Mouse (Mus musculus): ENCODE results near the gene Dchs2.

DNA sequence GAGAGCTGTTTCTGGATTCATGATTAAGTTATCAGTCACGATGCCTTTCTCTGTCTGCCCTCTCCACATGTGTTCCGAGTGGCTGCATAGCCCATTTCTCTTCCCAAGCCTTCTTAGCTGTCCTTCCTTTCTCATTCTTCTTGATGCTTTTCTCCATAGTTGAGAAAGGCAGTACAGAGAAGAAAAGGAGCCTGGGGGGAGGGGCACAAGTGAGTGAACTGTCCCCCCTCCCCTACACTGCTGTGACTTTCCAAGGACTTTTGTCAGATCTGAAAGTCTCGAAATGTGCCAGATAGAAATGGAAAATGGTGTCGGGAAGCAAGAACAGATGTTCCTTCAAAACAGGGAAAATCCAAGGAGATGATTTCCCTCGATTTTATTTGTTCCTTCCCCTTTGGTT lies 118.8 kb downstream of the Dchs2 start:
- TF ChIP-seq EP300 (IDR thresholded peaks at IDR 0.05; ENCODE audit: low read depth) (no peak), CTCF (IDR thresholded peaks at IDR 0.05; ENCODE audit: low read depth) (no peak)

All from liver, embryonic 14.5 days (tissue).